Mouse (Mus musculus): ENCODE data around the gene Utp3. TPM values are rescaled to one million over a fixed set of nuclear protein-coding genes. Genes with fewer than 3 reads are reported as not detected.
"Not testable (repeated sequence)": the region's sequence is repeated elsewhere in the genome, so short reads cannot be mapped to it uniquely, and the experiment has no call there.

Gene Utp3
- polyA plus RNA-seq, 1 experiment from 2014 or later, result 42.0 TPM

DNA sequence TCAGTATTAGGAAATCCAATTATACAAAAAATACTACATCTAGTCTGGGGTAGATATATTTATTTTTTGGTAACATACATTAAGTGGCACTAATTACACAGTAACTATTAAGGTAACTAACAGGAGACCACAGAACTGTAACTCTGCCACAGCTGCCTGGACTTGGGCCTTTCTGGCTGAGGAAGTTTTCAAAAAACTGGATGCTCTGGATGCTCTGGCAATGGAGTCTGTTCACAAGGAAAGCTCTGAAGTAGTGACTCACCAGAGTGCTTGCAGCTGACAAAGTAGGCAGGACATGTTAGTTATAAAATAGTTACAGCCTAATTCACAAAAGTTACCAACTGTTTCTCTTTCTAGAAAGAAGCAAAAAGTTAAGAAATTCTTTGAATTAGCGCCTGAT, 9.9 kb upstream of the Utp3 start:
- not testable (repeated sequence) for ATAC-seq (ENCODE audit: low FRiP score, low TSS enrichment); H3K27ac ChIP-seq (replicated peaks; ENCODE audit: low read depth, low read length); H3K36me3 ChIP-seq (ENCODE audit: control insufficient read depth, insufficient read depth, low read length); H3K9me3 ChIP-seq (ENCODE audit: control insufficient read depth, low read length); H3K4me1 ChIP-seq (ENCODE audit: control insufficient read depth, insufficient read depth, low read length); DNase-seq; H3K4me2 ChIP-seq (ENCODE audit: low read length); H3K4me3 ChIP-seq (replicated peaks; ENCODE audit: low read depth, low read length); H3K9ac ChIP-seq (replicated peaks; ENCODE audit: low read length); H3K27me3 ChIP-seq (ENCODE audit: control insufficient read depth, insufficient read depth, low read length)
- 93% methylated on average over 1 of the region's 1 CpGs for WGBS

DNA sequence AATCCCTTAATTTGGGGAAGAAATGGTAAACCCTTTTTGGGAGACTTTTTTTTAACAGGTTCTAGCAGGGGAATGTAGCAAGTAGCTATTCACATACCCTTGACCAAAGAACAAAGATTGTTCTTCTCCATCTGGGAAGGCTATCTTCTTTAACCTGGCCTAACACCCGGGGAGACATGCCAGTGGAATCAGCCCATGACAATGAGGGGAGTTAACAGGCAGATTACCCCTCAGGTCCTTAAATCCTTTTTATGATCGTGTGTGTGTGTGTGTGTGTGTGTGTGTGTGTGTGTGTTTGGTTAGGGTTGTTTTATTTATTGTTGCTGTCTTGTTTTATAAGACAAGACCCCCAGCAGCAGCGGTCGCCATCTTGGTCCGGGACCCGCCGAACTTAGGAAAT, 8.7 kb upstream of the Utp3 start:
- H3K27me3 ChIP-seq (ENCODE audit: control insufficient read depth, insufficient read depth, low read length), result no peaks in the 10 kb centered on the region
- H3K4me1 ChIP-seq (ENCODE audit: control insufficient read depth, insufficient read depth, low read length), result no peaks in the 10 kb centered on the region
- H3K27ac ChIP-seq (replicated peaks; ENCODE audit: low read depth, low read length), result no peak overlapping the region
- WGBS, result 87% methylated on average over 7 of the region's 7 CpGs
- H3K36me3 ChIP-seq (ENCODE audit: control insufficient read depth, insufficient read depth, low read length), result no peaks in the 10 kb centered on the region
- no peak overlapping the region for H3K9ac ChIP-seq (replicated peaks; ENCODE audit: low read length)
- H3K4me2 ChIP-seq (ENCODE audit: low read length), result no peak overlapping the region
- DNase-seq (no peak), ATAC-seq (ENCODE audit: low FRiP score, low TSS enrichment) (no peak)
- no peak overlapping the region for H3K4me3 ChIP-seq (replicated peaks; ENCODE audit: low read depth, low read length)
- H3K9me3 ChIP-seq (ENCODE audit: control insufficient read depth, low read length), result no peaks in the 10 kb centered on the region

DNA sequence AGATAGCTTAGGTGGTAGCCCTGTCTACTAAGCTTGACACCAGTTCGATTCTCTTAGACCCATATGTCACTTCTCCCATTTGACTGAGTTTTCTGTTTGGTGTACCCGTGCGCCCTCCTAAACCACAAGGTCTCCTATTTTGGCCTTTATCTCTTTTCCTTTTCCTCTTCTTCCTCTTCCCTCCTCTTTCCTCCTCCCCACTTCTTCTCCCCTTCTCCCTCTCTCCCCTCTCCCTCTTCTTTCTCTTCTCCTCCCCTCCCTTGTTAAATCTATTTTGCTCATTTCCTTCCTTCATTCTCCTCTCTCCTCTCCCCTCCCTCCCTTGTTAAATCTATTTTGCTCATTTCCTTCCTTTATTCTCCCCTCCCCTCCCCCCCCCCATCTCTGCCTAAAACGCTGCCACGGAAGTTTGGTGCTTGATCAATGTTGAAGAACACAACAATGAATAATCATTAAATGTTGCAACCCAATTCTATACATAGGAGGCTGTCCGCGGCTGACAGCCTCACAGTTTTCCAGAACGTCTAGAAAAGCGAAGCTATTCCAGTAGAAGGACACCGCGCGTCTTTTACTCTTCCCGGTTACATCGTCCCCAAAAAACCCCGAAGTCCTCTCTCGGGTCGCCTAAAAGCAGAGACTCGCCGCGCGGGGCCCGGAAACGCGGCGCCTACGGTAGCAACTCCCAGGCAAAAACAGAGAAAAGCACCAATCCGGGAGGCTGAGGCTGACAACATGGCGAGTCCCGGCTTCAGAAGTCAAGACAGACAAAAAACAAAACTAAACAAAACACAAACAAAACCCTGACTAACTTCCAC, 784 bp upstream of the Utp3 start:
- 7% methylated on average over 29 of the region's 29 CpGs for WGBS
- H3K27ac ChIP-seq (replicated peaks; ENCODE audit: low read depth, low read length), result peak overlapping the region; percentile 82
- DNase-seq, result peak; percentile 7
- no peaks in the 10 kb centered on the region for H3K36me3 ChIP-seq (ENCODE audit: control insufficient read depth, insufficient read depth, low read length)
- H3K9ac ChIP-seq (replicated peaks; ENCODE audit: low read length), result peak overlapping the region; percentile 48
- H3K4me3 ChIP-seq (replicated peaks; ENCODE audit: low read depth, low read length), result peak overlapping the region; percentile 89
- peaks cover 14% of the 10 kb centered on the region for H3K4me1 ChIP-seq (ENCODE audit: control insufficient read depth, insufficient read depth, low read length)
- peak overlapping the region; percentile 56 for H3K4me2 ChIP-seq (ENCODE audit: low read length)
- peak; percentile 5; the same call in 1 of the 2 replicates for ATAC-seq (ENCODE audit: low FRiP score, low TSS enrichment)
- H3K27me3 ChIP-seq (ENCODE audit: control insufficient read depth, insufficient read depth, low read length), result no peaks in the 10 kb centered on the region
- no peaks in the 10 kb centered on the region for H3K9me3 ChIP-seq (ENCODE audit: control insufficient read depth, low read length)

GRCm38 (mm10) chr5:88558991-88559390, 4.7 kb downstream of the Utp3 start:
- Histone ChIP-seq H3K4me2 (ENCODE audit: low read length) (no peak overlapping the region), H3K9me3 (ENCODE audit: control insufficient read depth, low read length) (no peaks in the 10 kb centered on the region), H3K27me3 (ENCODE audit: control insufficient read depth, insufficient read depth, low read length) (no peaks in the 10 kb centered on the region), H3K9ac (replicated peaks; ENCODE audit: low read length) (no peak overlapping the region), H3K4me1 (ENCODE audit: control insufficient read depth, insufficient read depth, low read length) (peaks cover 14% of the 10 kb centered on the region), H3K36me3 (ENCODE audit: control insufficient read depth, insufficient read depth, low read length) (no peaks in the 10 kb centered on the region), H3K27ac (replicated peaks; ENCODE audit: low read depth, low read length) (no peak overlapping the region), H3K4me3 (replicated peaks; ENCODE audit: low read depth, low read length) (no peak overlapping the region)
- ATAC-seq (ENCODE audit: low FRiP score, low TSS enrichment) (no peak), DNase-seq (no peak)
- 46% methylated on average over 1 of the region's 1 CpGs for WGBS

DNA sequence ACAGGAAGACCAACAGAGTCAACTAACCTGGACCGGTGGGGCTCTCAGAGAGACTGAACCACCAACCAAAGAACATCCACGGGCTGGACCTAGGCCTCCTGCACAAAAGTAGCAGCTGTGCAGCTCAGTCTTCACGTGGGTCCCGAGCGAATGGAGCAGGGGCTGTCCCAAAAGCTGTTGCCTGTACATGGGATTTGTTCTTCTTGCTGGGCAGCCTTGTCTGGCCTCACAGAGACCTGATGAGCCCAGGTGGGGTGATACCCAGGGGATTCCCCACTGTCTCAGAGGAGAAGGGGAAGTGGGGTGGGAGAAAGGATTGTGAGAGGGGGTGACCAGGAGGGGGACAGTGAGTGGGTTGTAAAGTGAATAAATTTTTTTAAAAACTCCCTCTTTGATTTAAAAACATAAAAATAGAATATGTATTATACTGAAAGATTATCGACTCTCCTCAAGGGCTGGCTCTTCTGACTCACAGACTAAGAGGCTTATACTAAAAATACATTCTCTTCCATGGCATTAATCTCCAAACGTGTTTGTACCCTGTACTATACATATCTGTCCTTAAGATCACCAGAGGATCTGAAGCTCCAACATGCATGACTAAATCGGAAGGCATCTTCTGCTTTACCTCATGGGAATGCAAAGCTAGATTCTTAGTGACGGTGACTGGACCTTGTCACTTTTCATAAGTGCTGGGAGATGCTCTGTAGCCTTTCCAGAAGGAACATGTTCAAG, 7.0 kb downstream of the Utp3 start:
- no peak for ATAC-seq (ENCODE audit: low FRiP score, low TSS enrichment)
- Histone ChIP-seq H3K9ac (replicated peaks; ENCODE audit: low read length) (no peak overlapping the region), H3K9me3 (ENCODE audit: control insufficient read depth, low read length) (no peaks in the 10 kb centered on the region), H3K4me1 (ENCODE audit: control insufficient read depth, insufficient read depth, low read length) (no peaks in the 10 kb centered on the region), H3K27ac (replicated peaks; ENCODE audit: low read depth, low read length) (no peak overlapping the region), H3K4me3 (replicated peaks; ENCODE audit: low read depth, low read length) (no peak overlapping the region), H3K27me3 (ENCODE audit: control insufficient read depth, insufficient read depth, low read length) (no peaks in the 10 kb centered on the region), H3K4me2 (ENCODE audit: low read length) (no peak overlapping the region), H3K36me3 (ENCODE audit: control insufficient read depth, insufficient read depth, low read length) (no peaks in the 10 kb centered on the region)
- 86% methylated on average over 9 of the region's 9 CpGs for WGBS
- DNase-seq, result no peak

DNA sequence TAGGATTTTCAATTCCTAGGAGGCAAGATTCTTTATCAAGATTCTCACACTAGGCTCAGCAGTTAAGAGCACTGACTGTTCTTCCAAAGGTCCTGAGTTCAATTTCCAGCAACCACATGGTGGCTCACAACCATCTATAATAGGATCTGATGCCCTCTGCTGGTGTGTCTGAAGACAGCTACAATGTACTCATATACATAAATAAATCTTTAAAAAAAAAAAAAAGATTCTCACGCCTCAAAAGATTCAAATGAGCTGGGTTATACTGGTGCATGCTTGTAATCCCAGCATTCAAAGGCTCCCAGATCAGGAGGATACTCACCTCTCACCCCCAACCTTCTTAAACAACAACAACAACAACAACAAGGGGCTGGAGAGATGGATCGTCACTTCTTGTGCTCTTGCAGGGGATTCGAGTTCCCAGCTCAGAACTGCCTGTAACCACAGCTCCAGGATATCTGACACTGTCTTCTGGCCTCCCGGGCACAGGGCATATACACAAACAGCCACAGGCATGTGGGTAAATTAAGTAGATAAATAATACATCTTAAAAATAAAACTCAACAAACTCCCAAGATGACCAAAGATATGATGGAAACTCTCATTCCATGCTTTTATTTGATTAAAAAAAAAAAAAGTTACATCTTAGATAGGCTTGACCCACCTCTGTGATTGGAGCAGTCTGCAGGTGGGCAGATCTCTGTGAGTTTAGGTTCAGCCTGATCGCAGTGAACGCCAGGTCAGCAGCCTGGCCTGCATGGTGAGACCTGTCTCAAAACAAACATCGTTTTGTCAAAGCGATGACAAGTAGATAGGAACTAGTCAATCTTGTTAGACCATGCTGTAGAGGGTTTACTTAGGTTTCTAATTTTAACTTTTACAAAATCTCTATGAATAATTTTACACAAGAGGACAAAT, 8.9 kb downstream of the Utp3 start:
- Histone ChIP-seq H3K9me3 (ENCODE audit: control insufficient read depth, low read length) (no peaks in the 10 kb centered on the region), H3K36me3 (ENCODE audit: control insufficient read depth, insufficient read depth, low read length) (no peaks in the 10 kb centered on the region), H3K9ac (replicated peaks; ENCODE audit: low read length) (no peak overlapping the region), H3K4me1 (ENCODE audit: control insufficient read depth, insufficient read depth, low read length) (peaks cover 6% of the 10 kb centered on the region; the same call in 1 of the 2 replicates), H3K27me3 (ENCODE audit: control insufficient read depth, insufficient read depth, low read length) (no peaks in the 10 kb centered on the region), H3K27ac (replicated peaks; ENCODE audit: low read depth, low read length) (no peak overlapping the region), H3K4me3 (replicated peaks; ENCODE audit: low read depth, low read length) (no peak overlapping the region), H3K4me2 (ENCODE audit: low read length) (no peak overlapping the region)
- DNase-seq (no peak), ATAC-seq (ENCODE audit: low FRiP score, low TSS enrichment) (no peak)
- 81% methylated on average over 8 of the region's 8 CpGs for WGBS

DNA sequence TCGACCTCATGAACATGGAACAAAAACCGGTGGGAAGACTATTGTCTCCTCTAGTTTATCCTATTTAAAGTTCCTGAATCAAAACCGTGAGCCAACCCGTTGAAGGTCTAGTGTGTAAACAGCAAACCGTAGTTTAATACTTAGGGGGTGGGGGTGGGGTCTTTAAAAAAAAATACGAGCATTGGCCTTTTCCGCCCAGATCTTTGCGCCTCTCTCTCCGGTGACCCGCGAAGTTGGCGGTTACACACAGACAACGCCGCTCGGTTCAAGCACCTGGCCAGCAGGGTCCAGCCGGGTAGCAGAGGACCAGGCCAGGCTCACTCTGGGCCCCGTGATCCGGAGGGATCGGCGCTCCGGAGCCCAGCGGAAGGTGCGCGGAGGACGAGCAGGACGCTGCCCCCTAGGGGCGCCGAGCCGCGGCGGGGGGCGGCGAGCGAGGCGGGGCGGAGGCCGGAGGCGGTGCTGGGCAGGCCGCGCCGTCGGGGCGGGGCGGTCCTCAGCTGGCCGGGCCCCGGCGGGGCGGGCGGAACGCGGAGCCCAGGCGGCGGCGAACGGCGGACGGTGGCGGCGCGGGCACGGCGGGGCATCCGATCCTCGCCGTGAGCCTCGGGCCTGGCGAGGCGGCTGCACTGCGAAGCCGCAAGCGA, 10.4 kb downstream of the Utp3 start, which contains the start of gene Rufy3:
Gene Rufy3, plus strand, starts transcription at position 540 of the 647 bp plus-strand sequence.
- peaks cover 6% of the 10 kb centered on the region; the same call in 1 of the 2 replicates for H3K4me1 ChIP-seq (ENCODE audit: control insufficient read depth, insufficient read depth, low read length)
- H3K36me3 ChIP-seq (ENCODE audit: control insufficient read depth, insufficient read depth, low read length), result no peaks in the 10 kb centered on the region
- H3K4me3 ChIP-seq (replicated peaks; ENCODE audit: low read depth, low read length), result peak within 1 kb of the TSS; percentile 86
- WGBS, result under 1% methylated on average over 71 of the region's 71 CpGs
- H3K4me2 ChIP-seq (ENCODE audit: low read length), result peak within 1 kb of the TSS; percentile 78
- peak within 1 kb of the TSS; percentile 88 for H3K27ac ChIP-seq (replicated peaks; ENCODE audit: low read depth, low read length)
- peak; percentile 87 for ATAC-seq (ENCODE audit: low FRiP score, low TSS enrichment)
- no peaks in the 10 kb centered on the region for H3K9me3 ChIP-seq (ENCODE audit: control insufficient read depth, low read length)
- H3K9ac ChIP-seq (replicated peaks; ENCODE audit: low read length), result peak within 1 kb of the TSS; percentile 88
- no peaks in the 10 kb centered on the region for H3K27me3 ChIP-seq (ENCODE audit: control insufficient read depth, insufficient read depth, low read length)
- peak; percentile 90 for DNase-seq
